Mouse (Mus musculus): ENCODE results near the gene Galnt4.
A peak's percentile ranks its signal among the peaks of the same experiment; 100 is the strongest.
"Not testable (repeated sequence)": the region's sequence is repeated elsewhere in the genome, so short reads cannot be mapped to it uniquely, and the experiment has no call there.

The Galnt4 gene

DNA sequence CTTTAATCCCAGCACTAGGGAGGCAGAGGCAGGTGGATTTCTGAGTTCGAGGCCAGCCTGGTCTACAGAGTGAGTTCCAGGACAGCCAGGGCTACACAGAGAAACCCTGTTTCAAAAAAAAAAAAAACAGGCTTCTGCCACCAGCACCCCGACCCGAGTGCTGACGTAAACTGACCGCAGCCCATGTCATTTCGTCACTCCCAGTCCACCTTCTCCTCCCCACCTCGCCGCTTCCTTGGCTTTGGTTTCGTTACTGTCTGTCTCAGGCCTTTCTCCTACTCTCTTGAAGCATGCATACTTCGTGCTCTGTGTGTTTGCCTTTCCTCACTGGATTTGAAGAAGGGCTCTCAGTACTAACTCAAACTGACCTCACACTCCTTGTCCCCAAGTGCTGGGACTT, 49.7 kb downstream of the Galnt4 start:
- DNase-seq (ENCODE audit: low read depth, low spot score): not testable (repeated sequence)

DNA sequence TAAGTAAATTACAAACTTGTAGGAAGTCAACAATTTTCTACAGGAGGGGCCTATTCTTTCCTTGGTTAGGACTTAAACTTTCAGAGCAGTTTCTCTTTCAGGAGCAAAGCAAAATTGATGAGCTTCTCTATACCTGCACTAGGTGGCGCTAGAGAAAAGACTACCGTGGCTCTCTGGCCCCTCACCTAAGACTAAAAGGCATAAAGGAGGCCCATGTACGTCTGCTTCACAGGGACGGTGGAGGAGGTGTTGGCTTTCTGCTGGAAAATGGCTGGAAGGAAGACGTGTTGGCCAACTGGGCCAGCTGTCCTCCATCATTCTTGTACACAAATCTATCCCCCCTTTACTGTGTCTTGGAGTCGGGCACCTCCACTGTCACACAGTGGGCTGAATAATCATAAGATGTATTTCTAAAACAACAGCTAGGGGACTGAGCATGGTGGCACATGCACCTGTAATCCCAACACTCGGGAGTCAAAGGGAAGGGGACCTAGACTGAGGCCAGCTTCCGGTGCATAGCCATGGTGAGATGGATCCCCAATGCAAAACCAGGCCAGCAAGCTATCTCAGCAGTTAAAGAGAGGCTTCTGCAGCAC, 54.1 kb downstream of the Galnt4 start:
- DNase-seq (ENCODE audit: low read depth, low spot score): peak; percentile 47
